Mouse (Mus musculus) embryo, embryonic 11.5 days (tissue): ENCODE results near the gene Ntan1.
A peak's percentile ranks its signal among the peaks of the same experiment; 100 is the strongest.

ENCODE experiments used
- DNase-seq: peaks from one replicate; pipeline ENCODE4 v3.0.0-alpha.2; 2012; ENCODE audit warnings: low read depth, low spot score

Ntan1 gene

DNA sequence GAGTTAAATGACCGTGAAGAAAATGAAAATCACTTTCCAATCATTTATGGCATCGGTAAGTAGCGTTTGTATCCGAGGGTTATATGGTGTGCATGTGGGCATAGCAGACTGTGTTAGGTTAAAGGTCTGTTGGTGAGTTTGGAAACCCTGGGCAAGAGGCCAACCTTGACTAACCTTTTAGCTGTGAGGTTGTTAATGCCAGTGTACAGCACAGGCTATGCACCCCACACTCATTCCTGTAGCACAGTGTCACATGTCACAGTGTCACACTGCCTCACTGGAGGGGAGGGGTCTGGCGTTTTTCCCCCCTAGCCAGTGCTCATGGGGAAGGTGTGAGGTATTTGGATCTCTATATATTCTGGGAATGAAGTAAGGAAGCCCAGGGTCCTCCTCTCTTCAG is 13.0 kb downstream of the Ntan1 start:
- DNase-seq, result no peak

DNA sequence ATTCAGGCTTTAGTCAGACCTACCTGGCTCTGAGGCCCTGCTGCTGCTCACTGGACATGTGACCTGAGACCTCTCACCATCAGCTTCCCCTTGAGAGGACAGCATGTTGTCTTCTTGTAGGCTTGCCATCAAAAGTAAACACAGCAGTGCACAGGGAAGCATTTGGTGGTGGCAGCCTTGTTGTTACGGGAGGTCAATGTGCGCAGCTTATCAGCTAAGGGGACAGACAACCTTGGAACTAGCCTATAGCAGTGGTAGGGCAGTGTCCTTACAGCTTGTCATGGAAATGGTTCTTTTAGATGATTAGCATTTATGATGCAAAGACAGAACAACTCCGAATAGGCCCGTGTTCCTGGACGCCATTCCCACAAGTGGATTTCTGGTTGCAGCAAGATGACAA is 15.7 kb downstream of the Ntan1 start:
- no peak for DNase-seq

DNA sequence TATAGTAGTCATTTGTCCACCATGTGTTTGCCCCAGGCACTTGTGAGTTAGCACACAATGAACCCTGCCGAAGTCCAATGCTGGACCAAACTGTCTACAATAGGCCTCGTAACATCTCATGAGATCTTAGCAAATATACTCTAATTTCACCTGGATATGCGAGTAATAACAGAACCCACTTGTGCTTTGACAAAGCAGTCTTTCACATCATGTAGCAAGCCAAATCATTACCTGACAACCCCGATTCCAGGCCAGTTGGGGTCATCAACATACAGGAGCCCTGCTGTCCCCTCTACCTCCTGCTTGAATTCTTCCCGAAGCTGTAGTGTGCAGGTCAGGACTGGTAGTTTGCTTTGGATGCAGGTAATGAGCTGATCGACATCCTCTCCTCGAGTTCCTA is 21.4 kb downstream of the Ntan1 start:
- DNase-seq, result no peak

- DNase-seq, result no peak
These were observed 22.3 kb downstream of the Ntan1 start for GRCm38 (mm10) chr16:13840956-13841355.

- DNase-seq, result no peak
These were observed 26.4 kb downstream of the Ntan1 start for GRCm38 (mm10) chr16:13845031-13845430.

- DNase-seq, result no peak
These were observed 28.0 kb downstream of the Ntan1 start for GRCm38 (mm10) chr16:13846675-13847074.

DNA sequence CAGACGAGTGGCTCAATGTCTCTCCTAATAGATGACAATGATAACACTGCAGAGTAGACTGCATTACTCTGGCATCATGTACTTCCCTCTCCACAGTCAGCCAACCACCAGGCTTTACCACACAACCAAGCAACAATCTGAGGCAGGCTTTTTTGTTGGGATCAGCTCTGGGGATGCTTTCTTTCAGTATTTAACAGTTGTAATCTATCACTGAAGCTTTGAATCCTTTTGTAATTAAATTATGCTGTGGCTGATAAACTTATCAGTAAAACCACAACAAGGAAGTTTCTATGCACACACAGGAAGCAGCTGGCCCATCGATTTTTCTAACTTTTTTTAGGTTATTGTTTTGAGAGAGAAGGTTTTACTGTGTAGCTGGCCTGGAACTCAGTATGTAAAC is 29.7 kb downstream of the Ntan1 start:
- DNase-seq, result no peak

DNA sequence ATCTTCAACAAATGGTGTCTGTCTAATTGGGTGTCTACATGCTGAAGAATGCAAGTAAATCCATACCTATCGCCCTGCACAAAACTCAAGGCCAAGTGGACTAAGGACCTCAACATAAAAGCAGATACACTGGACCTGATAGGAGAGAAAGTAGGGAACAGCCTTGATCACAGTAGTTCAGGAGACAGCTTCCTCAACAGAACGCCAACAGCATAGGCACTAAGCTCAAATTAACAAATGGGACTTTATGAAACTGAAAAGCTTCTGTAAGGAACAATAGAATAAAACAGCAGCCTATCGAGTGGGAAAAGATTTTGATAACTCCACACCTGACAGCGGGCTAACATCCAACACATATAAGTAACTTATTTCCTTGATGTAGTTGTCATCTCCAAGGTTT is 32.8 kb downstream of the Ntan1 start:
- DNase-seq, result no peak

DNA sequence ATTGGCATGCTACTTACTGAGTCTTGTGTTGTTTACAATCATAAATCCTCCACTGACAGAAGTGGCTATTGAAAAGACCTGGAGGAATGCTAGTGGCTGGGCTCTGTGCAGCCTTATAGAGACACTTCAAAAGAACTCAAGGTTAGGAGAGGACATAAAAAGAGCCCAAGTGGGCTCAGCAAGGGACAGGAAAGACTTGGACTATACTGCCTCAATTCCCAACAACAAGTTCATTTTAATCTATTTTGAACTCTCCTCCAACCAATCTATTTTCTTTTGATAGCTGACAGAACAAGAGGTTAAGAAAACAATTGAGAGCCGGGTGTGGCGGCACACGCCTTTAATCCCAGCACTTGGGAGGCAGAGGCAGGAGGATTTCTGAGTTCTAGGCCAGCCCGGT is 35.2 kb downstream of the Ntan1 start:
- no peak for DNase-seq

DNA sequence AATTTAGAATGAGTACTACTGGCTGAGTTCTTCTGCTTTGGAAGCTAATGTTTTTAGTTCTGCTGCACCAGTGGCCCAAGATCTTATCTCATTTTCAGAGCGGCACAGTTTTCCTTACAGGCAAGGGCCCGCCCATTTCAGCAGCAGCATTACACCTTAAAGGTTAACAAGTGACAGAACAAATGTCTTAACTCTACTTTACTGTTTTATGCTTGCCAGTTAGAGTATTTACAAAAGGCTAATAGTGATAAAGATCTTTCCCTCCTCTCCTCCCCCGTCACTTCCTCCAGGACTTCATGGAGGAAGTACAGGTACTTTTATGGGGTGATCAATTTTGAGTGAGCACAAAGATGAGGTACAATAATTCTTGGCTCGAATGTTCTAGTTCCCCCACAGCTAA is 47.4 kb downstream of the Ntan1 start:
- DNase-seq, result no peak

DNA sequence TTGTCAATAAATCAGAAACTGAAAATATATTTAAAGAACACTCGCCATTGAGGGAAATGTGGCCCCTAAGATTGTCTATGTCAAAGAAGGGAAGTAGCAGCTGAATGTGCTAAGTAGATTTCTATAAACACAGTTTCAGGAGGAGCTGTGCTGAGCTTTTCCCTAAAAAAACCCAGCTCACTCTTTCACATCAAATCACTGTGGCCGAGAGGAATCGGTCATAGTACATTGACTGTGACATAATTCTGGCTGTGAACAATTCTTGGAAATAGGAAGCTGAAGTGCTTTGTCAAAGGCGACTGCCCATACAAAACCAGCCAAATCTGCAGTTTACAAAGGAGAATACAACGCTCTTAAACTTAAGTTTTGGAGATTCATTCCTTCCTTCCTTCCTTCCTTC is 48.0 kb downstream of the Ntan1 start:
- DNase-seq, result no peak

- peak; percentile 7 for DNase-seq
These were observed 48.8 kb downstream of the Ntan1 start for GRCm38 (mm10) chr16:13867406-13867805.

- peak; percentile 4 for DNase-seq
These were observed 49.4 kb downstream of the Ntan1 start for GRCm38 (mm10) chr16:13867910-13868514.

GRCm38 (mm10) chr16:13875483-13875882 is 56.8 kb downstream of the Ntan1 start:
- DNase-seq, result no peak

DNA sequence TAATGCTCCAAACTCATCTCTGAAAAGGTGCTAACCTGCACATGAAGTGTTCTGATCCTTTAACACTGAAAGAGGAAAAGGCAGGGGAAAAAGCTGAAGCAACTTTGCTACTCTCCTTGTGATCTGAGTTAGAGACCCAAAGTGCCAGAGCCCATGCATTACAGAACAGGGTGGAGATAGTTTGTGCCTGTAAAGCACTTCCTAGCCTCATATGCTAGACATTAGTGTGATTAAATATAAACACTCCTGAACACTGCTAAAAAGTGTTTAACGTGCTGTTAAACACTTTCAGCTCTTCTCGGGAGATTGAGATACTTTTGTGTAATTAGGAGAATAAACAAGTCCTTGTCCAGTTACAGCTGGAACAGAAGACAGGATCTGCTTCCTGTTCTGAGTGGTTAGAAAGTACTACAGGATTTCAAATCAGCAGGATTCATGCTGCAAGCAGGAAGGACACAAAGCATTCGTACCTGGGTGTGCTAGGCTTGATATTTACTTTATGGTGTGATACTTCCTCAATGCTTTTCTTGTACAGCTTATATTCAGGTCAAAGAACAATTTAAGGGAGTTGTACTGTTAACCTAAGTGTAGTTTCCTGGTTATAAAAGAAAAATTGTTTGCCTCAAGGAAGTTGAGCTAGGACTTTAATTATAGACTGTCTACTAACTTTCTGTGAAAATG is 64.6 kb downstream of the Ntan1 start:
- DNase-seq, result no peak
